Mouse (Mus musculus) E14TG2a.4 (cell line): Measurements from ENCODE around the gene Nxph4.

Experiments
- CTCF ChIP-seq: conservative IDR thresholded peaks from 2 replicates; pipeline ENCODE4 v1.5.1; 2014; ENCODE audit warnings: low read length
- POU5F1 ChIP-seq: IDR thresholded peaks from 2 replicates; pipeline ENCODE4 v1.6.1; 2014; ENCODE audit warnings: low read length, borderline replicate concordance

DNA sequence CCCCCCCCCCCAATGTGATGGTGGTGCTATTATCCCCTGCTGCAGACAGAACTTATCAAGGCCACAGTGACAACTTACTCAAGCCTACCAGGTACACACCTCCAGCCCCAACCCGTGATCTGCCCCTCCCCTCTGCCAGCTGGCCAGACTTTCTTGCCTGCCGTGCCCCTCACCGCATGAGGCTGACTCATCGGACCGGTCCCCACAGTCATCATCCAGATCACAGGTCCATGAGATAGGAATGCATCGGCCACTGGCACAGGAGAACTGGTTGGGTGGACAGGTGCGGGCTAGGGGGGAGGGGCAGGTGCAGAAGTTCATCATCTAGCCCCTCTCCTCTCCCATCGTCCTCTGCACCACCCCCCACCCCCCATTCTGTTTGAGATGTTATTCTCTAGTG, 49.3 kb upstream of the Nxph4 start:
- TF ChIP-seq CTCF (no peak), POU5F1 (no peak)
